Mouse (Mus musculus) cerebellum, postnatal 10 days (tissue): ENCODE data around the gene Rilpl1.

Source experiments
- DNase-seq, 2 experiments: peaks; one replicate each; pipeline ENCODE4 v3.0.0; 2021; ENCODE audit warnings: mixed read lengths in 2 of 2

Rilpl1 gene

DNA sequence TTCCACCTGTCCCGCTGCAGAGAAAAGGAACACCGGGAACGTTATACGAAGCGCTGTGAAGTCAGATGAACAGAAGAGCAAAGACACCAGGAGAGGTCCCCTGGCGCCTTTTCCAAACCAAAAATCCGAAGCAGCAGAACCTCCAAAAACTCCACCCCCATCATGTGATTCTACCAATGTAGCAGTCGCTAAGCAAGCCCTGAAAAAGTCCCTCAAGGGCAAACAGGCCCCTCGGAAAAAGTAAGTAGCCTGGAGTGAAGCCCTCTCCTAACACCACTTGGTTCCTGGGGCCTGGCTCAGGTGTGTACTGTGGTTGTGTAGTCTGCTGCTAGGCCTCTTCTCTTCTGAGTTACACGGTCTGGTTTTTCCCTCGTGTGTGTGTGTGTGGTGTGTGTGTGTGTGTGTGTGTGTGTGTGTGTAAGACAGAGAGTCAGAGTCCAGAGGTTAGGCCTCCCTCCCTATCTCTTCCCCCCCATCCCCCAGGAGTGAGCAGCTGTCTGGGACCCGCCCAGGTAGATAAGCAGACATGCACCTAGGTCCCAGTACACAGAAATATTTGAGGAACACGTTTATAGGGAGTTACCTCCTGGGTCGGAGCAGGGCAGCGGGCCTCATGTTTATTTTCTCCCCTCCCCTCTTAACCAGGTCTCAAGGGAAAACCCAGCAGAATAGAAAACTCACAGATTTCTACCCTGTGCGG, 80.4 kb downstream of the Rilpl1 start:
- no peak for DNase-seq

DNA sequence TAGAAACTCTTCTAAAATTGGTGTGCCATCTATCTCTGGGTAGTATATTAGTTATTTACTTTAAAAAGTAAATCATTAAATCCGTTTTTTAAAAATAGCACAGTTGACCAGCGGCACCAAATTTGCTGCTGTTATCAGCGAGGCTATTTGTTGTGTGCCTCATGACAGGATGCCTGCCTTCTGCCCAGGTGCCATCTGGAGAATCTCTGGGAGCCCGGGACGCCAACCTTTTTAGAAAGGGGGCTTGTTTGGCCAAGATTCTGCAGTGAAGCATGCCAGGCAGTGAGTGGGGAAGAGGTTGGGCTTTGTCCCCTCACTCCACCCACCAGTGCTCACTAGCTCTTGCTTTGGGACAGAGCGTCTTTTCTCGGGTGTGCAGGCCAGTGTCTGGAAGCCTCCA, 81.1 kb downstream of the Rilpl1 start:
- peak; percentile 60 to 74 for DNase-seq

GRCm38 (mm10) chr5:124449494-124449893, 81.7 kb downstream of the Rilpl1 start:
- DNase-seq, result peak in 1 of 2 experiments; percentile 23

DNA sequence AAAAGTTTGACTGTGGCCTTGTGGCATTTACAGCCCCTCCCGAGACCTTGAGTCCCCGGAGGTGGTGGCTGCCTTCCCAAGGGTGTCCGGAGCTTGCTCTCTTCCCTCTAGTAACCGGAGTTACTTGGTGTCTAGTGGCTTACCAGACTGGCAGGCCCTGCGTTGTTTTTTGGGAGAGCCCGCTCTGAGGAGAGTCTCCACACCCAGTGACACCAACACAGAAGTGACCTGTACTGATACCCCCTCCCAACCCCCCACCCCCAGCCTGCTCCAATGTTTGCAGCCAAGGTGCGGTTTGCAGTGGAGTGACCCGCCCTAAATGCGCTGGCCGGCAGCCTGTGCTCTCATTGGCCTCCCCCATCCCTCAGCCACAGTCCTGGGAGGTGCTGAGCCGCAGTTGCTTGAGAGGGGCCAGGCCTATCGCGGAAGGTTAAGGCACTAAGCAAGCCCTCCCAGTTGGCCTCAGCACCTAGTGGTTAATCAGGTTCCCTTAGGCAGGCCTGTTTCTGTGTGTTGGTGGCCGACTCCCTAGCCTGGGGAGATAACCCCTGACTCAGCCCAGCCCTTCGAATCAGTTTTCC, 84.8 kb downstream of the Rilpl1 start:
- DNase-seq, result peak; percentile 64 to 65

DNA sequence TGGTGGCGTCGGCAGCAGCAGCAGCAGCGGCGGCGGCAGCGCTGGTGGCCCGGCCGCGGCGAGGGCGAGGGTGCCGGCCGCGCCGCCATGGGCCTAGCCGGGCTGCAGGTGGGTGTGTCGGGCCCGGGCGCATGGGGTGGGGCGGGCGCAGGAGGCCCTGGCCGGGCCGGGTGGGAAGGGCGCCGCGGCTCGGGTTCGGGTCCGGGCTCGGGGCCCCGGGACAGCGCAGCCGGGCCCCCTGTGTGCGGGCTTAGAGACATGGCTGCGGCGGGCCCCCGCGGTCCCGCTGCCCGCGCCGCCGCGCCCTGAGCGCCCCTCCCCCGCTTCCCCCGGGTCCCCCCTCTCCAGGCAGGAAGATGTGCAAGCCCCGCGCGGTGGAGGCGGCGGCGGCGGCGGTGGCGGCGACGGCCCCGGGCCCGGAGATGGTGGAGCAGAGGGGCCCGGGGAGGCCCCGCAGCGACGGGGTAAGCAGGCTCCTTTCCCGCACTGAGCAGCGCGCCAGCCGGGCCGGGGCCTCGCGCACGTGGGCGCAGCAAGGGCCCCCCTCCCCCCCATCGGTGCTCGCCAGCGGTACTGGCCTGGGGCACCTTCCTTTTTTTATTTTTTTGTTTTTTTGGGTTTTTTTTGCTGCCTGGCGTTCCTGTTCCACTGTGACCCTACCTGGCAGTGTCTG, 85.4 kb downstream of the Rilpl1 start:
- DNase-seq, result peak; percentile 57 to 65

DNA sequence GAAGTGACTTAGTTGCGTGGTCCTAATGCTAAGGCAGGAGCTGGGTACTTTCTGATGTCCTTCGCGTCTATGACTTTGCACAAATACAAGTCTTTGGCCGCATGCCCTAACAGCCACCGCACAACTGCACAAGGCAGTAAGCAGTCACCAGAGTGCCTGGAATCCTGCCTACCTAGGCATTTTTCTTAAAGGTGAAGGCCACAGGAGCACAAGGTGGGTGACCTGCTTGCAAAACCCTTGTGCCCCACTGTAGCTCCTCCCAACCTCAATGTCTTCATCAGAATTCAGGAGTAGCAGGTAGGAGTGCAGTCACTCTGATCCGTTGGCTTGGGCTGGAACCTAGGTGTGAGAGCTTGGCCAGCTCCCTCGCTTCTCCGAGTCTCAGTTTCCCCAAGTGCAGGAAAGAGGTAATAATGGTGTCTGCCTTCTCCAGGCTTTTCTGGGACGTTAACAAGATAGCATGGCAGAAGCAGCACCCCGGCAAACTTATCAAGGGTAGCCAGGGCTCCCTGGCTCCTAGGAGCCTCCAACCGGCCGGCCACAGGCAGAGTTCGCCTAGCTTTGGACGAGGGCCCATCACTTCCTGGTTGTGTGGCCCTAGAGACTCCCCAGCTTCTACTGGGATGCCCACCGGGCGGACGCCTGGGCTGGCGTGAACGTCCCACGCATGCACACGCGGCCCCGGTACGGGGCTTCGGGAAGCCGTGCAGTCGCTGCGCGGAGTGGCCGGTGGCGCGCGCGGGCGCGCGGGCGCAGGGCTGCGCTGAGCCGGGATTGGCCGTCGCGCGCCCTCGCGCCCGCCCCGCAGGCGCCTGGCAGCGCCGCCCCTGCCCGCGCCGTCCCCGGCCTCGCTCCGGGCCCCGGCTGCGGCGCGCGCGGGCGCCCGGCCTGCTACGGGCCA, 86.3 kb downstream of the Rilpl1 start:
- peak; percentile 86 to 90 for DNase-seq

- DNase-seq, result no peak
Observed at GRCm38 (mm10) chr5:124444208-124444607, 87.0 kb downstream of the Rilpl1 start.
